Mouse (Mus musculus) embryo, embryonic 10.5 days (tissue): ENCODE results near the gene Ghrl.
"Not testable (repeated sequence)": the region's sequence is repeated elsewhere in the genome, so short reads cannot be mapped to it uniquely, and the experiment has no call there.

ENCODE experiments used
- DNase-seq: peaks from one replicate; pipeline ENCODE4 v3.0.0-alpha.2; 2015; ENCODE audit warnings: low spot score

The Ghrl gene

DNA sequence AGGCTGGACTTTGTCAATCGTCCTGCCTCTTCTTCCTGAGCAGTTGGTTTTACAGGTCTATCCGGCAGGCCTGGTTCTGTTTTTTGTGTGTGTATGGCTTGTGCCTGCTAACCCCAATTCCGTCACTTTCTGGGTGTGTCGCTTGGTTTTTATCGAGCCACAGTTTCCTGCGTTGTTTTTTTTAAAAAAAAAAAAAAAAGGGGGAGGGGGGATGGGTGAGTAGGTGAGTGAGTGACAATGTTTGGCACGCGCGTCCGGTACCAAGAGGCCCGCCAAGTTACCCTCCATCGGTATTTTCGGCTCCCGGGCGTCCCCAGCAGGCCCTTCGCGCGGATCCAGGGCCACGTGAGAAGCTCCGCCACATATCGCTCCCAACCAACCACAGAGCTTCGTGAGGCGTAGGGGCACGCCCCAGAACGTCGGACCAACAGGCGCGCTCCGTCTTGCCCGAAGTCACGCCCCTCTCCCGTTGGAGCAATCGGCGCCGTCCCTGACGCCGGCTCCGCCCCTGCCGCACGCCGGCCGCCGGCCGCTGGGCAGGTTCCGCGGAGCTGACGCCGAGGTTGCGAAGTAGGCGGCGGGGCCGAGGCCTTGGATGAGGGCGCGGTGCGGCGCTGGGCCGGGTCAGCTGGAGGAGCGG lies 23.0 kb downstream of the Ghrl start, which contains the start of gene Tatdn2:
TSS of gene Tatdn2 (plus strand) at position 469 of the 640 bp plus-strand sequence.
- DNase-seq = peak; percentile 97

DNA sequence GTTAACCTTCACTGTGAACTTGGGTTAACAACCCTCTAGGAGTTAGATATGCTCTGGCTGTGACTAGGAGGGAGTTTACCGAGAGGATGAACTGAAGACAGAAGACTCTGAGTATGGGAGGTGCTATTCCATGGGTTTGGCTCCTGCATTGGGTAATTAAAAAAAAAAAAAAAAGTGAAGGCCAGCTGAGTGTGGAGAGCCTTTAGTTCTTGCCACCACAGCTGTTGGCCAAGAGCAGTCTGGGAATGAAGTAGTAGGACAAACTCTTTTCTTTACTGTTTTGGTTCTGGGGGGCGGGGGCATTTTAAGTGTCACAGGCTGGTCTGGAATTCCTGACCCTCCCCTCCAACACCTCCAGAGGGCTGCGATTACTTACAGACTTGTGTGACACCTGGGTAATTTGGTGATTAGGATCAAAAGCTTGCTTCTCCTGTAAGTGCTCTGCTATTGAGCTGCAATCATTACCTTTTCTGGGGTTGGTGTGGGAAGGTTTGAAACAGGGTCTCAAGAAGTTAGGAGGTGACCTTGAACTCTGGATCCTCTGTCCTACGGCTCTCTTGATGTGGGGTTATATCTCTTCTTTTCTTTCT lies 23.8 kb downstream of the Ghrl start:
- peak; percentile 30 for DNase-seq

- no peak for DNase-seq
Observed at GRCm38 (mm10) chr6:113695203-113695602, 24.5 kb downstream of the Ghrl start.

- no peak for DNase-seq
Observed at GRCm38 (mm10) chr6:113693377-113693776, 26.3 kb downstream of the Ghrl start.

GRCm38 (mm10) chr6:113692661-113693133 lies 27.0 kb downstream of the Ghrl start:
- DNase-seq = no peak

DNA sequence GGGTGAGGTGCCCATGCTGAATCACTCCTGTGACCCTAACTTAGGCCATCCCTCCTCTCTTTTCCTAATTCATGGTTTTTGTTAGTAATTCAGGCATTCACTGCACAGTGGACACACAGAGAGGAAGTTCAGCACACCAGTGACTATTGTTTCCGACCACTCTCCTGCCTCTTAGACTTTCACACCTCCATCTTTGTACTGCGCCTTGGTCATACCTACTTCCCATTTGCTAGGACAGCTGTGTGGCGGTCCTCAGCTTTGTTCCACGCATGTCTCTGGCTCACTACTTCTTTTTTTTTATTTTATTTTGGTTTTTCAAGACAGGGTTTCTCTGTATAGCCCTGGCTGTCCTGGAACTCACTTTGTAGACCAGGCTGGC lies 28.6 kb downstream of the Ghrl start:
- no peak for DNase-seq

- DNase-seq = peak; percentile 94
Observed at GRCm38 (mm10) chr6:113690400-113691083, 29.1 kb downstream of the Ghrl start.

DNA sequence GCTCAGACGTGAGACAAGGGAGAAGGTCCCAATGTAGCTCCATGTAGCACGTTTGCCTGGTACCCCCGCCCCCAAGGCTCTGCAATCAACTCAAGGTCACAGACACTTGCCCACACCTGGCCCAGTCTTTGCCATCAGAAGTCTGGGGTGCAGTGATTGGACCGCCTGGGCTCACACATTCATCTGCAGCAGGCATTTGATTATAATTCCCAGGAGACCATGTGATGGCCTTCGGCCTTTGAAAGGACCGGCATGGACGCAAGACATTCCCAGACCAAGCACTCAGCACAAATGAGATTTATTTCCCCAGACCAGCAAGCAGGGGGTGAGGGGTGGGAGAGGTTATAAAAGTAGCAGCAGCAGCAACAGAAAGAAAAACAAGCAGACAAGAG lies 29.7 kb downstream of the Ghrl start:
- peak; percentile 83 for DNase-seq

DNA sequence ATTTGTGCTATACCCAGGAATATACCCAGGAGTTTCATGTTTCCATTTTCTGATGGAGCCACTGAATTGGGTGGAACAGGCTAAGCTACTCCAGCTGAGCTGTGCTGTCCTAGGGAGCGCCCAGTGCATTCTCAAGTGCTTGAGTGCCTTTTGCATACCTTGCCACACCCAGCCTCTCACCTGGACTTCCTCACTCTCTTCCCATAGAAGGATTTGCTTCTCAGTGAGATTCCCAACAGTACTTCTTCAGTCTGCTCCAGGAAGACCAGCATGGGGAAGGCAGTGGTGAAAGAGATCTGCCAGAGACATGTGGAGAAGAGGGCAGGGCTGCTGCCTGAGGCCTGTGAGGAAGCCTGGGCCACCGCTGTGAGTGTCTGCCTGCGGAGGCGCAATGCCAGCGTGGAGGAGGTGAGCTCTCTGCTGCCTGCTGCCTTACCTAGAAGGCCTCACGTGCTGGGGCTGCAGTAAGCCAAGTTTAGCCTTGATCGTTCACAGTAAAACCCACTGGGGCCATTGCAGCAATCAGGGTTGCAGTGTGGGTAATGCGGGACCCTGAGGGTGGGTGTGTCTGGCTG lies 33.0 kb downstream of the Ghrl start:
- no peak for DNase-seq

DNA sequence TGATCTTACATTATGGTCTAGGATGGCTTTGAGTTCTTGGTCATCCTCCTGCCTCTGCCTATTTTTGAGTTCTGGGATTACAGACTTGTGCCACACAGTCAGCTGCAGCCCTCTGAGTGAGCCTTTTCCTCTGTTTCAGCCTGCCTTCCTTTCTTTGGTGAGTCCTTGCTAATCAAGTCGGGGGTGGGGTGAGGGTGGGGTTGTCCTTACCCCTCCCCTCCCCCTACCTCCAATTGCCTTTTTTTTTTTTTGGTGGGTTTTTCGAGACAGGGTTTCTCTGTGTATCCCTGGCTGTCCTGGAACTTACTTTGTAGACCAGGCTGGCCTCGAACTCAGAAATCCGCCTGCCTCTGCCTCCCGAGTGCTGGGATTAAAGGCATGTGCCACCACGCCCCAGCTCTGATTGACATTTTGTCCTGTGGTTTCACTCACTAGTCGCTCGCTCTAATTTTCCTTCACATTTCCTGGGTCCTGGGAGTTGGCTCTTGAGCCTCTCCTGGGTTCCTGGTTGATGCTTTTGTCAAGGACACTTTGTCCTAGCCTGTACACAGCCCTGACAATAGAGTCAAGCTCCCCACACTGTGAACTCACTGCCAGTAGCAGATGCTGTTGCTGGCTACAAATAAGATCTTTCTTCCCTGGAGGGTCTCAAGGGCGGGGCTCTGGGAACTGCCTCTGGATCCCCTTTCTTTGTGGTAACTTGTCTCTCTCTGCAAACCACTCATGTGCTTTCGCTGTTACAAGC lies 36.4 kb downstream of the Ghrl start:
- DNase-seq = no peak

DNA sequence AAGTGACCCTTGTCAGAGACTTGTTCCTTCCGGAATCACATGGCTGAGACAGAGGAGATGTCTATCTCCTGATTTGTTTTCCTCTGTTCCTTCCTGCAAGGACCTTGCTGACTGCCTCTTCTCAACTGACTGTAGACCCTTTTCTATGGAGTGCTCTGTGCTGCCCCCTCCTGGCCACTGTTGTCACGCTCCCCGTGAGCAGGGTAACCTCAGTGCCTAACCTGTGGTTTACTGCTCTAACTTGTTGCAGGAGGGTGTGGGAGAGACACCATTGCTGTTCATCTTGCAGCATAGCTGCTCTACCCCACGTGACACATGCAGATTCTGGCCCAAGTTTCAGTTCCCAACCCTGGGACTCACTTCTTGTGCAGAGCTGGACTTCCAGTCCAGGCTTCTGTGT lies 38.4 kb downstream of the Ghrl start:
- DNase-seq = peak; percentile 88

GRCm38 (mm10) chr6:113679993-113680566 lies 39.6 kb downstream of the Ghrl start:
- no peak for DNase-seq

GRCm38 (mm10) chr6:113678246-113679012 lies 41.3 kb downstream of the Ghrl start:
- no peak for DNase-seq

DNA sequence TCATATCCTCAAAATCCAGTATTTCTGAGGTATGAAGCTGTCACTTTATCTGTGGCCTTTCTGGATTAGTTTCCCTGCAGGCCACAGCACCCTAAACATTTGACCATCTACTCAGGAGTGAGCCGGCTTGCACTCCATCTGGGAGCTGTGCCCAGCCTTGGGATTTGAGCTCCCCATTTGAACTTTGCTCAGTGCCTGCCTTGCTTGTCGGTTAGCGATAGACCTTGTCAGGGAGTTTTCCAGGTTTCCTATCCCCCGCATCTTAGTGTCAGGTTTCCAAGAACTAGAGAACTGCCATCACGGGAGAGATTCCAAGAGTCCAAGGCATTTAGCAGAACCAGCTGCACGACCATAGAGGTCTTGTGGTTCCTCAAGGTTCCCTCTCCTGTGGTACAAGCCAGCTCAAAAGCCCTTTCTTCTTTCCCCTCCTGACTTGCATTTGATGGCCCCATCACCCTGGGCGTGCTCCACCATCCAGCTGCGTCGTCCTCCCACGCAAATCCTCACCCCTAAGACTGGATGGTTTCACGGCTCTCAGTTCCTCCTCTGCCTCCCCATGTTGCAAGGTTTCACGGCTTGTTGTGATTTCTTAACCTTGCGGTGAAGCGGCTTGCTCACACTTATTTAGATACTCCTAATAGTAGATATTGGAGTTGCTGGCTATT lies 42.5 kb downstream of the Ghrl start:
- no peak for DNase-seq

DNA sequence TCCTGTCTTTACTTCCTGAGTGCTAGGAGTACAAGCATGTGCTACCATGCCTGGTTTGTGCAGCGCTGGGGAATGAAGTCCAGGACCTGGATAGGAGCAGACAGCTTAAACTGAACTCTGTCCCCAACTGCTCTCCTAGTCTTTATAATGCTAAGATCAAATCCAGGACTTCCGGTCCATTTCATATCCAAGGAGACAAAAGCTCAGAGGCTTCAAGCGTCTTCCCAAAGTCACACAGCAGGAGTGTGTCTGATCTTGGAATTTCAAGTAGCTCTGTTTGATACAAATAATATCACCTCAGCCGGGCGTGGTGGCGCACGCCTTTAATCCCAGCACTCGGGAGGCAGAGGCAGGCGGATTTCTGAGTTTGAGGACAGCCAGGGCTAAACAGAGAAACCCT lies 43.7 kb downstream of the Ghrl start:
- DNase-seq = no peak

DNA sequence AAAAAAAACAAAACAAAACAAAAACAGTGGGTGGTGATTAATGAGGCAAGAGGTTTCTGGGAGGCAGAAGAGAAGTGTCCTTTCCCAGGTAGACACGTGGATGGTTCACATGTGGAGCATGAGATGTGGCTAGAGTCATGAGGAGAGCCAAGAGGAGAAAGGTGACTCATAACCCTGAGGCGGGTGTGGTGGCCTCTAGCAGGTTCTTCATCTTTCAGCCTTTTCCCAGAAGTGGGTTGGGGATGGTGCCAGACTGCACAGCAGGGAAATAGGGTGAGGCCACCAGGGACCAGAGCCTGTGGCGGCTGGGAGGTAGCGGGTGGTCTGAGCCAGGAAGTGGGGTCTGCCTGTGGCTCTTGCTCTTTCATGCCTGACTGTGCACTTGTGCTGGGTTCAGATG lies 44.4 kb downstream of the Ghrl start:
- DNase-seq = no peak

GRCm38 (mm10) chr6:113672989-113673388 lies 46.7 kb downstream of the Ghrl start:
- no peak for DNase-seq

DNA sequence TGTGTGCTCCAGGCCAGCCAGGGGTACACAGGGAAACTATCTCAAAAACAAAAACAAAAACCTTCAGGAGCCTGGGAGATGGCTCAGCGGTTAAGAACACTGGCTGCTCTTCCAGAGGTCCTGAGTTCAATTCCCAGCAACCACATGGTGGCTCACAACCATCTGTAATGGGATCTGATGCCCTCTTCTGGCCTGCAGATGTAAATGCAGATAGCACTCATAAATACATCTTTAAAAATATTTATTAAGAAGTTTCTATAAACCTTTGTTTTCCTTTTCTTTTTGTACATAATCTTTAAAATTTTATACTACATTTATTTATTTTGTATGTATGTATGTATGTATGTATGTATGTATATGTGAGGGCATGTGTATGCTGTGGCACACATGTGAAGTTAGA lies 47.7 kb downstream of the Ghrl start:
- DNase-seq = not testable (repeated sequence)

DNA sequence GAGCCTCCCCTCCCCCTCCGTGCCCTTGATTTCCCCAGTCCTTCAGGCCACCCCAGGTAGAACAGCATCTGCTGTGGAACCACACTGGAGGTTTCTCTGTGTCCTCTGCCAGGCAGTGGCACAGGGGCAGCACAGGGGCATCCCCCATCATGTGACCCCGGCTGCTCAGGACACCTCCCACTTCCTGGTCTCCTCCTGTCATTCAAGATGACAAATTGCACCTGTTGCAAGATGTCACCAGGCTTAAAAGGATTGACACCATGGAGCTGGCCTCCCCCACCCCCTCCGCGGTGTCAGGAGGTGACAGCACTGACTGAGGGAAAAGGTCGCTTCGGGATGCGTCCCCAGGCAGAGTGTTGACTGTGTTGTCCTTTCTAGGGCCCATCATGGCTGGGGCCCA lies 49.9 kb downstream of the Ghrl start:
- no peak for DNase-seq

DNA sequence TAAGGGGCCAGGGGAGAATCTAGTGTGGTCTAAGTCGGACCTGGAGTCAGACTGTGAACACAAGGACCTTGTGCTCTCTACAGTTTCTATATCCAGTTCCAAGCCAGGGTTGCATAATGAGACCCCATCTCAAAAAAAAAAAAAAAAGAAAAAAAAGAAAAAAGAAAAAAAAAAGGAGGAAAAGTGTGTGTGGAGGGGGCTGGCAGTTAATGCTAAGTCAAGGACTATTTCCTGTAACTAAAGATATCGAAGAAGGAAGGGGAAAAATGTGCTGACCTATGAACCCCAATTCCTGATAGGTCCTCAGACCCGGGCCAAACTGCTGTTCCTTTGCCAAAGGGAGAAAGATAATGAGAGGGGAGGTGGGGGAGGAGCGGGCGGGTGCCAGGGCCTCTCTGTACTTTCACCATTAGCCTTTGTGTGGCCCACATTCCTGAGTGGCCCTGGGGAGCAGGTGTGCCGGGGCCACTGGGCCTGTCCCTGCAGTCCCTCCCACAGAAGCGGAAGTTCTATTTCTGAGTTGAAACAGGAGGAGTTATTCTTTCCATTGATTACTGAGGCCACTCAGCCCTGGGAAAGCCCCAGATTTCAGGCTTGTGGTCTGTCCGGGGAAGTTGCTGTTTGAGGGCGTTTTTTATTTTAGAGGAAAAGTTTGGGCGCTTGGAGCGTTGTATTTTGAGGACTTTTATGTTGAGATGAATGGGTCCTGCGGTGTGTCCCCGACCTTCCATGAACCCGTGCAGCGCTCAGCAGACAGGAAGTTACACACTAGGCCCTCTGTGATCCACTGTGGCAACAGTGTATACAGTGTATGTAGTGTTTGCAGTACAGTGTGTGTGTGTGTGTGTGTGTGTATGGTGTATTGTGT lies 51.2 kb downstream of the Ghrl start:
- peak; percentile 37 for DNase-seq
